Mouse (Mus musculus) gastrocnemius, adult 2 months (tissue): ENCODE results near the gene Hist1h2ab. TPM values are rescaled to one million over a fixed set of nuclear protein-coding genes. Genes with fewer than 3 reads are reported as not detected.
A peak's percentile ranks its signal among the peaks of the same experiment; 100 is the strongest.
"Not testable (repeated sequence)": the region's sequence is repeated elsewhere in the genome, so short reads cannot be mapped to it uniquely, and the experiment has no call there.

Source experiments
- DNase-seq: peaks from one replicate; pipeline ENCODE4 v3.0.0; 2022
- H3K27ac ChIP-seq: fragments of 200-600 bp; 2 replicates; pipeline ENCODE4 v1.8.1; 2022; ENCODE audit warnings: mild to moderate bottlenecking
- H3K4me3 ChIP-seq: fragments of 200-600 bp; 2 replicates; pipeline ENCODE4 v1.8.1; 2022; ENCODE audit warnings: mild to moderate bottlenecking, moderate library complexity
- CTCF ChIP-seq: fragments of 200-600 bp; IDR thresholded peaks from 2 replicates; pipeline ENCODE4 v1.8.1; 2022; ENCODE audit warnings: antibody characterized with exemption, mild to moderate bottlenecking, moderate library complexity
- intact Hi-C: fragments of 180-260 bp; cut with DNase I; formaldehyde crosslinking; loops from one replicate; pipeline ENCODE4 v1.15.1; 2025
- total RNA-seq, 2 experiments: library from RNA; stranded (reverse); gene quantifications; 2 replicates each; pipeline ENCODE4 v1.2.3; 2021

The Hist1h2ab gene
- total RNA-seq, 2 experiments from 2014 or later = 1.9 TPM; not detected in 1

- DNase-seq = no peak
- TF ChIP-seq CTCF = no peak
- Histone ChIP-seq H3K4me3 (peak overlapping the region; percentile 88), H3K27ac (peak overlapping the region; percentile 88)
- intact Hi-C loops = loop anchor here (5.0 kb wide), 2 partner anchors 138 to 178 kb away; partner anchors contain the start of genes Hist1h1e, Hist1h2be and Hist1h4d
Observed at GRCm38 (mm10) chr13:23760240-23760971, 9.5 kb downstream of the Hist1h2ab start.

- DNase-seq = peak; percentile 96
- Histone ChIP-seq H3K4me3 (peak within 1 kb of the TSS; percentile 88), H3K27ac (peak within 1 kb of the TSS; percentile 88)
- no peak for TF ChIP-seq CTCF
- intact Hi-C loops = loop anchor here (5.0 kb wide), 2 partner anchors 139 to 179 kb away; partner anchors contain the start of genes Hist1h1e, Hist1h2be and Hist1h4d
Observed at GRCm38 (mm10) chr13:23760972-23761864, 10.3 kb downstream of the Hist1h2ab start, which contains the start of gene Hist1h4a. Gene Hist1h4a, minus strand, starts transcription at chr13:23761230.

- Histone ChIP-seq H3K27ac (peak within 1 kb of the TSS; percentile 88), H3K4me3 (peak within 1 kb of the TSS; percentile 88)
- intact Hi-C loops = loop anchor here (5.0 kb wide), 2 partner anchors 140 to 180 kb away; partner anchors contain the start of genes Hist1h1e, Hist1h2be and Hist1h4d
- peak; percentile 47 for DNase-seq
Observed at GRCm38 (mm10) chr13:23761871-23762821, 11.2 kb downstream of the Hist1h2ab start, which contains the start of gene Hist1h3a. Gene Hist1h3a, minus strand, starts transcription at chr13:23762386.

- no peak for TF ChIP-seq CTCF
- intact Hi-C loops = loop anchor here (5.0 kb wide), 2 partner anchors 141 to 181 kb away; partner anchors contain the start of genes Hist1h1e, Hist1h2be and Hist1h4d
- DNase-seq = no peak
- Histone ChIP-seq H3K27ac (peak overlapping the region; percentile 88; the same call in 1 of the 2 replicates), H3K4me3 (peak overlapping the region; percentile 88)
Observed at GRCm38 (mm10) chr13:23763242-23763585, 12.3 kb downstream of the Hist1h2ab start.

- intact Hi-C loops = loop anchor here (5.0 kb wide), 2 partner anchors 141 to 181 kb away; partner anchors contain the start of genes Hist1h1e, Hist1h2be and Hist1h4d
- peak within 1 kb of the TSS; percentile 88 for H3K27ac ChIP-seq
Observed at GRCm38 (mm10) chr13:23763586-23764323, 12.8 kb downstream of the Hist1h2ab start, which contains the start of gene Hist1h1a. Gene Hist1h1a, plus strand, starts transcription at chr13:23763666.

DNA sequence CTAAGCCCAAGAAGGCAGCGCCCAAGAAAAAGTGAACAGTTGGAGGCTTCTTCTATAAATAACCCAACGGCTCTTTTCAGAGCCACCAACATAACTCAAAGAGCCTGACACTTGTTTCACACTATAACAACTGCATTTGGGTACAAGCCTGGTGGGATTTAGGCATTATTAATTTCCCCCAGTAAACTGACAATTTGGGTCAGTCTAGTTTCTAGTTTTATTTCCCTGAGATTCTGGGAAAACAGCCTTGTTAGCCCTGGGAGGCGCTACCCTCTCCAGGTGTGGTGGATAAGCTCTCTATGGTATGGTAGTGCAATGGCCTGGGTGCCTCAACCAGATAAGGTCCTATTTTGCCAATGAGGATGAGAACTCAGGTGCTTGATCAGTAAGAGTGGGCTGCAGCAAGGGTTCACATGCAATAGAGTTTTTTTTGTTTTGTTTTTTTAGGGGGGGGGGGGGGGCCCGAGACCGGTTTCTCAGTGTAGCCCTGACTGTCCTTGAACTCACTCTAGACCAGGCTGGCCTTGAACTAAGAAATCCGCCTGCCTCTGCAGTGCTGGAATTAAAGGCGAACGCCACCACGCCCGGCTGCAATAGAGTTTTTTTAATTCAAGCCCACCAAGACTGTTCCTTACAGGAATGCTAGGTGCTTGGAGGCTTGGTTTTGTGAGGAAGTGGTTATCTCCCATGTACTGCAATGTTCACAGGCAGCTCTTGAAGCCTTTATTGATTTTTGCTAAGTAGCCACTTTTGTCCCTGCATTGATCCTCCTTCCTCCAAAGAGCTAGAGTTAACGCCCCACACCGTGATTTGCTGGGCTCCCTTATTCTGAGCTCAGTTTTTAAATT lies 13.6 kb downstream of the Hist1h2ab start:
- DNase-seq = no peak
- intact Hi-C loops = loop anchor here (5.0 kb wide), 2 partner anchors 142 to 182 kb away; partner anchors contain the start of genes Hist1h1e, Hist1h2be and Hist1h4d
- Histone ChIP-seq H3K27ac (no peak overlapping the region), H3K4me3 (peak overlapping the region; percentile 88)
- no peak for TF ChIP-seq CTCF

More at GRCm38 (mm10) chr13:23763586-23764323, 12.8 kb downstream of the Hist1h2ab start, which contains the start of gene Hist1h1a:
- peak; percentile 82 for DNase-seq
- peak within 1 kb of the TSS; percentile 88 for H3K4me3 ChIP-seq
- TF ChIP-seq CTCF = no peak

- no peak for TF ChIP-seq CTCF
- Histone ChIP-seq H3K27ac (no peak overlapping the region), H3K4me3 (no peak overlapping the region)
- intact Hi-C loops = no loop called here
- DNase-seq = no peak
Observed at GRCm38 (mm10) chr13:23765172-23765513, 14.2 kb downstream of the Hist1h2ab start.

GRCm38 (mm10) chr13:23766772-23767171 lies 15.8 kb downstream of the Hist1h2ab start:
- intact Hi-C loops = no loop called here
- DNase-seq = no peak
- H3K4me3 ChIP-seq = no peak overlapping the region
- H3K27ac ChIP-seq = no peak overlapping the region
- no peak for TF ChIP-seq CTCF

GRCm38 (mm10) chr13:23768834-23769397 lies 18.0 kb downstream of the Hist1h2ab start:
- Histone ChIP-seq H3K4me3 (no peak overlapping the region), H3K27ac (no peak overlapping the region)
- intact Hi-C loops = no loop called here
- no peak for TF ChIP-seq CTCF
- DNase-seq = no peak

DNA sequence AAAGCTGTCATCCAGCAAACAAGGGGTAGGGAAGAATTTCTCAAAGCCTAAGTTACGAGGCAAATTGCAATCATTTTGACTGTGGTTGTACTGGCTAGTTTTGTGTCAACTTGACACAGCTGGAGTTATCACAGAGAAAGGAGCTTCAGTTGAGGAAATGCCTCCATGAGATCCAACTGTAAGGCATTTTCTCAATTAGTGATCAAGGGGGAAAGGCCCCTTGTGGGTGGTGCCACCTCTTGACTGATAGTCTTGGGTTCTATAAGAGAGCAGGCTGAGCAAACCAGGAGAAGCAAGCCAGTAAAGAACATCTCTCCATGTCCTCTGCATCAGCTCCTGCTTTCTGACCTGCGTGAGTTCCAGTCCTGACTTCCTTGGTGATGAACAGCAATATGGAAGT lies 18.7 kb downstream of the Hist1h2ab start, which contains the start of gene Trim38:
TSS of gene Trim38 (plus strand) at position 301 of the 400 bp plus-strand sequence.
- H3K27ac ChIP-seq, H3K4me3 ChIP-seq, intact Hi-C loops, DNase-seq: not testable (repeated sequence)
